Mouse (Mus musculus) bone marrow, adult 2 months (tissue): ENCODE data around the gene Gtsf1.

Source experiments
- CTCF ChIP-seq: fragments of 200-500 bp; IDR thresholded peaks from 2 replicates; pipeline ENCODE4 v1.5.1; 2011; ENCODE audit warnings: low read length, control low read depth; ENCODE audit not compliant: control insufficient read depth, insufficient read depth
- POLR2A ChIP-seq: fragments of 200-500 bp; IDR thresholded peaks from 2 replicates; pipeline ENCODE4 v1.6.1; 2011; ENCODE audit warnings: low read depth, mild to moderate bottlenecking, control low read depth, low read length, borderline replicate concordance; ENCODE audit not compliant: control insufficient read depth

DNA sequence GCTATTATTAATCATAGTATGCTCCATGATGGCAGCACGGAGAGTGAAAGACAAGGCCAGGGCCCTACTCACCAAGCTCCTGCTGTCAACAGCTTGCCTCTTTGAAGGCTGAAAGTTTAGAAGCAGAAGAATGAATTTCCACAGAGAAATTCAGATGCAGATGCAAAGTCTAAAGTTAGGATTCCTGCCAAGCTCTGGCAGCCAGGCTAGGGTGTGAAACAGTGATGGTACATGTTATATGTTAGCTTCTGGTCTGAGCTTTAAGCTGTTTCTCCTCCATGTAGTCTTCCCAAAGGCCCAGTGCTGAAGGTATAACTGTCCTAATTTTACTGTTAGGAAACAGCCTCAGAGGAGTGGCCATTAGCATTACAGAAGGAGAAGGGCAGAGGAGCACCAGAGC lies 61.1 kb downstream of the Gtsf1 start:
- TF ChIP-seq CTCF (no peak), POLR2A (no peak)
